Mouse (Mus musculus): ENCODE results near the gene Oxct2a. TPM values are rescaled to one million over a fixed set of nuclear protein-coding genes. Genes with fewer than 3 reads are reported as not detected.
"Not testable (repeated sequence)": the region's sequence is repeated elsewhere in the genome, so short reads cannot be mapped to it uniquely, and the experiment has no call there.

The Oxct2a gene
- total RNA-seq, 2 experiments from 2014 or later = not detected

DNA sequence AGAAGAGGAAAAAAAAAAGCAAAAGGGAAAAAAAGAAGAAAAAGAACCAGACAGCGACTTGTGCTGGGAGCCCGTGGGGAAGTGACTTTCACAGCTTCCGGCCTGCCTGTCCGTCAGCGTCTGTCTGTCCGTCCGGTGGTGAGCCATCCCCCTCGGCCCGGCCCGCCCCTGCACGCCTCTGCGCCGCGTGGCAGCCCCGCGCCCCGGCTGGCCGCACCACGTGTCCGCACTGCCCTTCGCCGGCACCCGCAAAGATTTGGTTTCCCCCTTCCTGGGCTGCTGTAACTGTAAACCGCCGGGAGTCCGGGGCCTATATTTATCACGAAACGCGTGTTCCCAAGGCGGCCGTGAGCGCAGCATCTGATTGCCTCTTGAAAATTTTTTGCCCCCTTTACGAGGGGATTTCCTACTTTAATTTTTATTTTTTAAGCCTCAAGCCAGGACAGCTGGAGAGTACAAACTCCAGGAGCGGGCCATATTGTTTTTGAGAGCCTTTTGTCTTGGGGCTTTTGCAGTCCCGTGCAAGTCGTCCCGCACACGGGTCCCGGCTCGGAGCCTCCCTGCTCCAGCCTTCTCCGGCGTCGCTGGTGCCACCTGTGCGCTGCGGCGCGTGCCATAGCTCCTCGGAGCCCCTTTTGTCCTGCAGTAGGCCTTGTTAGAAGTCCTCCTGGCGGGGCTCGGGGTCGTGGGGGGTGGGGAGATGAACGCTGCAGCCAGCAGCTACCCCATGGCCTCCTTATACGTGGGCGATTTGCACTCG lies 40.3 kb downstream of the Oxct2a start:
- peak in 1 of 2 experiments; percentile 48 for DNase-seq
- intact Hi-C loops (cut with DNase I) = not testable (repeated sequence)

DNA sequence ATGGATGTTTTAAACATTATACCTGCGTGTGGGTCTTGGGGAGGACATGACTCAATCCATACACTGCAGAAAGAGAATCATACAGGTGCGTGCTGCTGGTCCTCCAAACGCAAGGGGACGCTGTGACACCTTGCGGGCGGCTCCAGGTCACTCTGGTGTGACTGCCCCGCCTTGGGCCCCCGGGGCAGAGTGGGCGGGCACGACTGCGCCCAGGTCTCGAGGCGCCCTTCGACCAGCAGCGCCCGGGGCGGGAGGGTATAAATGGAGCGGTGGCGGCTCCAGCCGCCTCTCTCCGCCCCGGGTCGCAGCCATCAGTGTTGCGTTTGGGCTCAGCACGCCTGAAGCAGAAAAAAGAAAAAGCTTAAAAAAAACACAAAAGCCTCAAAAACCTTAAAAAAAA lies 40.9 kb downstream of the Oxct2a start:
- peak; percentile 92 to 93 for DNase-seq
- intact Hi-C loops (cut with DNase I) = no loop called here

DNA sequence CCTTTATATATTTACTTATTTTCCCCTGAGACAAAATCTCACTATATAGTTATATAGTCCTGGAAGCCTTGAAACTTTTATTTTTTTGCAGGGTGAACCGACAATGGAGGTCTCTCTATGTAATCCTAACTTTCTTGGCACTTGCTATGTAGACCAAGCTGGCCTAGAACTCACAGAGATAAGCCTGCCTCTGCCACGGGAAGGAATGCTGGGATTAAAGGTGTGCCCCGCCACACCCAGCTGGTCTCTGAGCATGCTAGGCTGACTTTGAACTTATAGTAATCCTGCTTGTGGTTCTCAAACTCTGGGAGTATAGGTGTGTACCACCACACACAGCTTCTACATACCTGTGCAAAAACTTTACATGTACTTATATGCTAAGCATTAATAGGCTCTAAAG lies 43.3 kb downstream of the Oxct2a start:
- no peak for DNase-seq
- intact Hi-C loops (cut with DNase I) = no loop called here

Other genes with a start within 250 kb of the Oxct2a start
- not detected for gene Bmp8b, start 218.5 kb downstream of the Oxct2a start, total RNA-seq (2021)
- not detected for gene Oxct2b, start 207.4 kb downstream of the Oxct2a start, total RNA-seq (2021)
- gene Ppie, start 183.7 kb downstream of the Oxct2a start, total RNA-seq (2021) = 10 to 100 TPM; 20.9 to 23.5 TPM
- under 1 TPM; 0.07 to 0.26 TPM for gene Hpcal4, start 140.4 kb downstream of the Oxct2a start, total RNA-seq (2021)
- gene Nt5c1a, start 122.1 kb downstream of the Oxct2a start, total RNA-seq (2021) = 10 to 100 TPM; 37.2 to 47.6 TPM
- gene Heyl, start 90.1 kb downstream of the Oxct2a start, total RNA-seq (2021) = 10 to 100 TPM; 21.4 to 21.6 TPM
- 100 to 1,000 TPM; 255 to 289 TPM for gene Pabpc4, start 61.3 kb downstream of the Oxct2a start, total RNA-seq (2021)
- gene Bmp8a, start 19.6 kb upstream of the Oxct2a start, total RNA-seq (2021) = under 1 TPM; 0.10 to 0.12 TPM